Mouse (Mus musculus): ENCODE results near the gene C77080. TPM values are rescaled to one million over a fixed set of nuclear protein-coding genes. Genes with fewer than 3 reads are reported as not detected.
A peak's percentile ranks its signal among the peaks of the same experiment; 100 is the strongest.

Gene C77080
- polyA plus RNA-seq, 2 experiments from 2014 or later = 0.20 to 0.27 TPM

DNA sequence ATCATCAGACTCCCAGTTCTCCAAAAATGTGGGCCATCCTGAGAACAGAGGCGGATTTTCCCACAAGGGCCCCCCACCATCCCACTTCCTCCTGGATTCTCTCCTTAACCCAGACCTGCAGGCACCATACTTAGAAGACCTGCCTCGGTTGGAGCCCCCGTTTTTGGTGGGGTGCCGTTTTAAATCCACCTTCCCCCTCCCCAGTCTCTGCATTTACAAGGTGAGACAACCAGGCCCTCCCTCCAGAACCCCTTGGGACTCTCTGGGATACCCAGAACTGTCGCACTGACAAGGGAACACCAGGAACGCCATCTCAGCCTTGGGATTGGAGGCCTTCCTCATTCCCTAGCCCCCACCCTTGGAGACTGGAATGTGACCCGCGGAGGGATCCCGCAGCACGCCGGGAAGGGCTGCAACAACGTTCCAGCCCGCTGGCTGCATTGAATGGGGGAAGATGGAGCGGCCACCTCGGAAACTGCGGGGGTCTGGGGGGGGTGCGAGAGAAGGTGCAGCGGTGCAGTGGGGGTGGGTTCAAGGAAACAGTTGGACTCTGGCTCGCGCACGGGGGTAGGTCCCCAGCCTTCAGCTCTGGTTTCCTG, 23.3 kb downstream of the C77080 start:
- ATAC-seq = no peak

DNA sequence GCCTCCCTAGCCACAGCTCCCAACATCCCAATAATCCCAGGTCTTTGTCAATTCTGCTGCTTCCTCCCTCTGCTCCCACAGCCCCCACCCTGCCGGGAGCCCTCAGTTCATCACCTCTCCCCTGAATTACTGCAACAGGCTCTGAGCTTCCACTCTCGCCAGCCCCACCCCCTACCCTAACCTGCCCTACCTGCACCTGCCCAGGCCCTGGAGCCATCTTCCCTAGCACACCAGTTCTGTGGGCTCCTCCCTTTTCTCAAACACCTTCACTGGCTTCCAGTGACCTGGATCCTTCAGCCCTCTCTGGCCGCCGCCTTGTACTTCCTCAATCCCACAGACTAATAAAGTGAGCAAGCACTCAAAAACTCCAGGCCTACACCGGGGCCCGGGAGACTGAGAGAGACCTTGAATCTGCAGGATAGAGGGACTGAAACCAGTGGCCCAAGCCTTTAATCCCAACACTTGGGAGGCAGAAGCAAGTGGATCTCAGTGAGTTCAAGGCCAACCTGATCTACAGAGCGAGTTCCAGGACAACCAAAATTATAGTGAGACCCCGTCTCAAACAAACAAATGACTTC, 24.9 kb downstream of the C77080 start:
- ATAC-seq = no peak

DNA sequence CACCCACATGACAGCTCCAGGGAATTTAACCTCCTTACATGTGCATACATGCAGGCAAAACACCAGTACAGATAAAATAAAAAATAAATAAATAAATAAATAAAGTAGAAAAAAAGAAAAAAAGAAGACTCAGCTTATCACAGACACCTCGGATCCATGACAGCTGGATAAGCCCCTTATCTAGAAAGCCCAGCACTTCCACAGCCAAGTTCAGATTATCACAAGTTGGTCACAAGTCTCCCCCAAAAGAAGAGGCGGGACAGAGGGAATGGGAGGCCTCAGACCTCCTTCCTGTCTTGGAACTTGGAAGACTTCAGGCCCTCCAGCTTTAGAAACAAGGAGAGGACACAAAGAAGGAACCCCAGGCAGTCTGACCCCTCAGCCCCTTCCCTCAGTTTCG, 26.1 kb downstream of the C77080 start:
- no peak for ATAC-seq

DNA sequence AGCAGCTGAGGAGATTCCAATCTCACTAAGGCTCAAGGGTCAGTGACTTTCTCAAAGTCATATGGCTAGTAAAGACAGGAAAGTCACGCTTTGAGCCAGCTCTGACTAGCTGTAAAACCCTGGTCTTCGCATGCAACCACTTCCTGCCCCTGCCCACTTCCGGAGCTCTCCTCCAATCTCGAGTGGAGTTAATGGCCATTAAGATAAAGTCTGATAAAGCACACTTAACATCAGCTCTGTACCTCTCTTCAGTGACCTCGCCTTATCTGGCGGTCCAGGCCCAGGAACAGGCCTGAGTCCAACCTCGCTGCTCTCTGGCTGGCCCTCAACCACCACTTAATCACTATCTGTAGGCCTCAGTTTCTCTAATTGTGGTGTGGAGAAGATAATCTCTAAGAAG, 26.7 kb downstream of the C77080 start:
- ATAC-seq = peak; percentile 54

DNA sequence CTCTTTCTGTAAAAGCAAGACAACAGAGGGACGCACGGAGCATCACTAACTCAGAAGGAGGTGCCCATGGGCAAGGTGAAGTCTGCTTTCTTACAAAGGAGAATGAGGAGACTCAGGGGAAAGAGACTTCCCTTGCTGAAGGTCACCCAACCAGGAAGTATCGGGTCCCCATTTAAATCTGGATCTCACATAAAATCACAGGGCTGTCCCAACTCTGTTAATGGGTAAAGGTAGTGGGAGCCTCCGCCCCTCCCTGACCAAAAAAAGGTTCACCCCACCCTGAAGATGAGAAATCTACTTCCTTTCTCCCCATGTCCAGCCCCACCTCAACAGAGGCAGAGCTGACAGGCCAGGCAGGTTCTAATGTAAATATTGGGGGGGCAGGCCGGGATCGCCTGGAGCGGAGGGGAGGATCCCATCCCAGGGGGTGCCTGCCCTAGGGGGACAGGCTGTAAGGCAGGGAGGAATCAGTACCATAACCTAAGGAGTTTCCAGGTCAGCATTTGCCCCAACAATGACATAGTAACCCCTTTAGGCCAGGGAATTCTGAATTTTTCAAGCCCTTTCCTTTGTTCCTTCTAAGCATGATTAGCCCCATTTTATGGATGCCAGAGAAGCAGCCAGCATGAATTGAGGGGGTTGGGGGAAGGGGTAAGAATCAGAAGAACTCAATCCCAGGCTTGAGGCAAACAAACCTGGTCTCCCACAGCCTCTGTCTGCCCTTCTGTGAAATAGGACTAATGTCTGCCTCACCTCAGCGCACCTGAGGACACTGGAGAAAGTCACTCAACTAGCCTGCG, 28.4 kb downstream of the C77080 start:
- ATAC-seq = no peak

DNA sequence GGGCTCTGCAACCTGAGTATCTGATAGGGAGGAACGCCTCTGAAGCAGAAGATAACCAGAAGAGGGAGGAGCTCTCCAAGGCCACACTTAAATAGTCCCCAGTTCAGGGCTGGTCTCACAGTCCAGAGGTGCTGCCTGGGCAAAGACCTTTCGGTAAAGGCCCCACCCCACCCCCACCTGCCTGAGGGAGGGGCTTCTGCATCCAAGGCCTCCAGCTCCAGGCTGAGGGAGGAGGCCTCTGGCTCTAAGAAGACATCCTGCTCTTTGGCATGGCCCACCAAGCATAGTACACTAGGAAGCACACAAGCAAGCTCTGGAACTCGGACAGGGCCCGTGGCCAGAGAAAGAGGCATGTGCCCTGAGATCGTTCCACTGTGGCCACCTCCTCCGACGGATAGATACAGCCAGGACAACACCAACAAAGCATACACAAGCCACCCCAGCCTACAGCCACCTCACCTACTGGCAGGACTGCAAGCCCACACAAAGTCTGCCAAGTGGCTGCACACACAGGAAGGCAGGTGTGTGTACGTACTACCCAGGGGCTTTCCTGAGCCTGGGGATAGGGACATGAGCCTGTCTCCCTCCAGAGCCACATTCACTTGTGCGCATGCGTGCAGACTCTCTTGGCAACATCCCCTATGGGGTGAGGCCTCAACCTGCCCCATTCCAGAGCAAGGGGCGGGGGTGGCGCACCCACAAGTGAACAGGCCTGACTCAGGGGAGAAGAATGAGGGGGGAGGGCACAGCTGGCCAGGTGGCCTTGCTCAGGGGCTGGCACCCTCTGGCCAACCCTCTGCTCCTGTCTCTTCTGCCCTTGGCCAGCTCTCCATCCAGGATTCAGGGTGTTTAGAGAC, 29.4 kb downstream of the C77080 start:
- no peak for ATAC-seq

- no peak for ATAC-seq
Measured at GRCm38 (mm10) chr4:129230926-129231325, 30.3 kb downstream of the C77080 start.

DNA sequence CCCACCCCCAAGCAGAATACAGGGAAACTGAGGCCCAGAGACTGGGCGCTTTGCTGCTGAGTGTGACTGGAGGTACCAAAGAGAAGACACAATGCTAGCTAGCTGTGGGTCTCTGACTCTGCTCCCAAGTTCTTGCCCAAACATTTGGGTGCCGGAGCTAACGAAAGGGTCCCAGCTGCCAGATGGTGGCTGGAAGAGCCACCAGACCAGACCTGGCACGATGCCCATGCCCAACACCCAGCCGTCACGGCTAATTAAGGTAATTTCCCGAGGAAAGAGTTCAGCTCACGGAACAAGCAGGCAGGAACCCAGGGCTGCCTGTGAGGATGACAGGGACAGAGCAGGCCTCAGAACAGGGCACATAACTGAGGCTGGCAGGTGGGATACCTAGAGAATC, 33.2 kb downstream of the C77080 start:
- no peak for ATAC-seq

- no peak for ATAC-seq
Measured at GRCm38 (mm10) chr4:129227170-129227984, 33.8 kb downstream of the C77080 start.

- ATAC-seq = no peak
Measured at GRCm38 (mm10) chr4:129226441-129226963, 34.7 kb downstream of the C77080 start.

GRCm38 (mm10) chr4:129225315-129225714, 35.9 kb downstream of the C77080 start:
- no peak for ATAC-seq

DNA sequence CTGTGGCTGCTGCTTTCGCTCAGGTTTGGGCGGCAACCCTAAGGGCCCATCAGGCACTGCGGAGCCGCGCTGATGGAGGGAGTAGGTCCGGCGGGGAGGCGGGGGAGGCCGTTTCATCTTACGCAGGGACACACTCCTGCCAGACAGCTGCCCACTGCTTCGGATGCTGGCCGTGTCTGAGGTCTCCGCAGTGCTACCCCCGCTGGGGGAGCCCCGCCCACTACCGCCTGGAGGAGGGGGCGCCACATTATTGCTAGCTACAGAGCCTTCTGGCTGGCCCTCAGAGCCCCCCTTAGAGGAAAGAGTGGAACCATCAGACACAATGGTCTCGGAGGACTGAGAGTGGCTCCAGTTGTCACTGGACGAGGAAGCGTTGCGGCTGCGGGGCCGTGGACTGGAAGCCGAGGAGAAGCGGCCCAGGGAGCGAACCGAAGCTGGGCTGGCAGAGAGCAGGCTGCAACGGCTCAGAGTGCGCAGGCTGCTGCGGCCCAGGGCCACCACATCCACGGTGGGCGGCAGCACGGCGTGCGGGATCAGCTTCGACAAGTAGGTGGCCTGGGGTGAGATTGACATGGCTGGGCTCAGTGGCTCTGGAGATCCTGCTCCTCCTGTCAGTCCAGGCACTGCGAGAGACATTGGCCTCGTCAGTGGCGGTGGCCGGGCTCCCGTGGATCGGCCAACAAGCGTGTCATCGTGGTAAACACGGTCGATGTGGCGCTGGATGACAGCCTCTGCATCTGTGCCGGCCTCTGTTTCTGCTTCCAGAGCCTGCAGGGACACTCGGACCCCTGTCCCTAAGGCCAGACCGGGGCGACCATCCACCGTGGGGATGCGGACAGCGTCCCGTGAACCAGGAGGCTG, 37.6 kb downstream of the C77080 start:
- ATAC-seq = no peak

- ATAC-seq = no peak
Measured at GRCm38 (mm10) chr4:129222019-129222925, 38.9 kb downstream of the C77080 start.

DNA sequence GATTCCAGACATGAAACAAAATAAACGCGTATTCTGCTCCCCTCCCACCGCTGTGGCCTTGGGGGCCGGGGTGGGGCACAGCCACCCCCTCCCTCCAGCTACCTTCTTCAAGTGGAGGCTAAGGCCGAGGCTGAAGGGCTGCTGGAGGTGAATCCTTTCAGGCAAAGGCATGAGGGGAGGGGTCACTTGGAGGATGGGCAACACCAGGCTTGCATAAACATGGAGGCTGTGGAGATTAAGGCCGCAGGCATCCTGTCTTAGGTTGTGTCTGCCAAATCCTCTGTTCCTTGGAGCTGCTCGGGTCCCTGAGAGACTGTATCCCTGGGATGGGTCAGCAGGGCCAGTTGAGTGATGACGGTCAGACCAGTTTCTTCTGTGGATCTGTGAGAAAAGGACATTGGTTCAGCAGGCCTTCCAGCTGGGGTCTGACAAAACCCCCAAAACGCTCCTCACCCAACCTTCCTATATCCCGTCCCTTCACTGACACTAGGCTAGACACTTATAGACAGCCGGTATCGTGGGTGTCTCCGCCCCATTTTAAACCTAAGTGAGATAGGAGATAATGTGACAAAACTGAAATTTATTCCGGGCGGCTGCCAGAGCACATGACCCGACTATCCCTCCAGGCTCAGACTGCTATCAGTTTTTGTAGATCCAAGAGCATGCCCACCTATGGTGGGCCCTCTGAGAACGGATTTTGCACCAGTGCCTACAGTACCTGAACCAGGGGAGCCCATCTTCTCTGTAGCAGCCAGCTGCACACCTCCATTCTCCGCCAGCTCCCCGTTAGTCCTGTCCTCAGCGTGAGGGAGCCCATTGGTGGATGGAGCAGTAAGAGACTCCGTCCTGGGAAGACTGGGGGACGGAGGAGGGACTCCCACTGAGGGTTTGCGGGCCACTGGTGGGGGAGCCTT, 39.9 kb downstream of the C77080 start:
- no peak for ATAC-seq

DNA sequence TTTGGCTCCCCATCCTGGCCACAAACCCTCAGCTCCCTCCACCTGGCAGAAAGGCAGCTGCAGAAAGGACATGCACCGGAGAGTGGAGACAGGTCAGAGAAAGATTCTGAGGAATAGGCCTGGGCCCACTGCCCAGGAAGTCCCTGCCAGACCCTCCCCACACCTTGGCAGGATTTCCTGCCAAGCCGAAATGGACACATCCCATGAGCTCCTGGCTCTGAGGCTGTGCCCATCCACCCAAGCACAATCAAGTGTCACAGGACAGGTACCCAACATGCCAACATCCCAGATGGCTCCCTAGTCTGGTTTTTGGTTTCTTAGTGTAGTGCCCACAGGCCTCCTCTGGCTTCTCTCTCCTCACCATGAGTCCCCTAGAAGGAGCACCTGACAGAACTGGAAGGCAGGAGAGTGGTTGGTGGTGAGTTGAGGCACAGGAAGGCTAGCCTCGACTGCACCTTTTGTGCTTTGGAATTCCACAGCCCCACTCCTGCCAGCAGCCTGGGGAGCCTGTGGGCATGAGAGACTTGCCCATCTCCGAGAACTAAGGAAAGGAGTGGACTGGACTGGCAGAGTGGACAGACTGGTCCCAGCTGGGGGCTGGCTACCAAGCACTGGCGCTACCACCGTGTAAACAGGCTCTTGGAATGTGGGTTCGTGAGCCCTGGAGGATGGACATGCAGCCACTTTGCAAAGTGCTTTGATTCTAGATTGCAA, 40.7 kb downstream of the C77080 start:
- no peak for ATAC-seq

- ATAC-seq = no peak
Measured at GRCm38 (mm10) chr4:129219198-129219597, 42.0 kb downstream of the C77080 start.

GRCm38 (mm10) chr4:129218569-129219175, 42.5 kb downstream of the C77080 start:
- no peak for ATAC-seq

Data from CD4-positive, CD25-positive, alpha-beta regulatory T cell, adult 4 months (primary cell).